Mouse (Mus musculus): ENCODE measurements around the gene Thsd4.

Thsd4 gene

GRCm38 (mm10) chr9:60382526-60382925, 139.3 kb downstream of the Thsd4 start:
- in situ Hi-C loops (cut with MseI, MboI) = no loop called here

GRCm38 (mm10) chr9:60381010-60381409, 140.8 kb downstream of the Thsd4 start:
- in situ Hi-C loops (cut with MseI, MboI) = no loop called here

- in situ Hi-C loops (cut with MseI, MboI) = no loop called here
Observed at GRCm38 (mm10) chr9:60380550-60380949, 141.3 kb downstream of the Thsd4 start.

- in situ Hi-C loops (cut with MseI, MboI) = no loop called here
Observed at GRCm38 (mm10) chr9:60378235-60378634, 143.6 kb downstream of the Thsd4 start.

- in situ Hi-C loops (cut with MseI, MboI) = no loop called here
Observed at GRCm38 (mm10) chr9:60373161-60373737, 148.6 kb downstream of the Thsd4 start.

- in situ Hi-C loops (cut with MseI, MboI) = no loop called here
Observed at GRCm38 (mm10) chr9:60368516-60368915, 153.3 kb downstream of the Thsd4 start.

DNA sequence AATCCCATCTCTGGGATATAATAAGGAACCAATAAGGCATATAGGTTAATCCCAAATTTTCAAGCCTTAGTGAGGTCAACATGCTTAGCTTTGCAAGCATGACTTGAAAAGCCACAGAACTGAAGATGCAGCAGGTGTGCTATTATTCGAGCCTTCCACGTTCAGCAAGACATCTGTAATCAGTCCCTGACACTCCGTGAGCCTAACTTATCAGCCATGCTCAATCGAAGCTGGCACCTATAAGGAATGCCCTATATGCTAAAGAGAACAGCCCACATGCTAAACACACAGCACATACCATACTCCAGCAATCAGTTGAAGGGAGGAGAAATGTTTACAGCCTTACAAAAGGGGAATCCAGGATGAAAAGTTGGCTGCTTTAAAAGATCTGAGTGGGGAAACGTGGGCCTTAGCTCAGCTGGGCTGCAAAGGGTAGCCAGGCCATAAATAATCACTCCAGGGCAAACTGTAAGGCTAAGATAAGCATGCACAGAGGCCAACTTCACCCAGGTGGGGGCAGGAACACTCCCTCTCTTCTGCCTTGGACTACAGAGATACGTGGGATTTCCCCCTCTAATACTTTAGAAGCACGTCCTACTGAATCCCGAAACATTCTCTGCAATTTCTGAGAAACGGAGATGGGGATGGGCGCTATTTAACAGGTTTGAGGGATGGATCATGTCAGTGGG, 154.1 kb downstream of the Thsd4 start:
- in situ Hi-C loops (cut with MseI, MboI) = no loop called here

GRCm38 (mm10) chr9:60364166-60364781, 157.6 kb downstream of the Thsd4 start:
- in situ Hi-C loops (cut with MseI, MboI) = no loop called here

DNA sequence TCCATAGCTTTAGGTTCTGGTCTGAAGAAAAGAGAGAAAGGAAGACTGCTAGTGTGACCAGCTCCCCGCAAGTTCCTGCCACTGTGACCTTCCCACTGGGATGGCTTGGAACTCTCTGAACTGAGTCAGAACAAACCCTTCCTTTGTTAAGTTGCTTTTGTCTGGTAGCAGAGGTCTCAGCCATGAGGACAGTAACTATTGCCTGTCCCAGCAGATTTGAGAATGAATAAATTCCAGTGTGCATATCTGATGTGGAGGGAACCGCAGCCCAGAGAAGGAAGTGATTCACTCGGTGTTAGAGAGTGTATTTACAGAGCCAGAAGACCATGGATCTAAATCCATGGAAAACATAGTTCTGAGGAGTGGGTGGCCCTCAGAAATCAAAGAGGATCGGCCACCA, 169.5 kb downstream of the Thsd4 start:
- in situ Hi-C loops (cut with MseI, MboI) = no loop called here

- in situ Hi-C loops (cut with MseI, MboI) = no loop called here
Observed at GRCm38 (mm10) chr9:60351153-60351552, 170.7 kb downstream of the Thsd4 start.

GRCm38 (mm10) chr9:60336147-60336546, 185.7 kb downstream of the Thsd4 start:
- in situ Hi-C loops (cut with MseI, MboI) = no loop called here

DNA sequence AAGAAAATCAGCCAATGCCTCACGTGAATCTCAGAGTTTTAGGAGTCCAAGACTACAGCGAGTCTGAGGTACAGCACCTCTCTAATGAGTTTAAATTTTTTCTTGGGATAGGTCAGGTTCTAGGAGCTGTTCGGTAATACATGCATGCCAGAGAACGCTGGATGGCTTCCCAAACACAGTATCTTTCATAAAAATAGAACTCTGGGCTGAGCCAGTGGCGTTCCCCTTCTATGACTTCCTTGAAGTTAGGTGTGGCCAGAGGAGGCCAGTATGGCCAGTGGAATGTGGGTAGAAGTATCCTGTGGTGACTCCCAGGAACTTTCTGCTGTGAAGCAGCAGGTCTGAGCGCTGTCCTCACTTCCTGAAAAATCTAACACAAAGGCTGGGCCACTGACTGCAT, 186.4 kb downstream of the Thsd4 start:
- in situ Hi-C loops (cut with MseI, MboI) = no loop called here

GRCm38 (mm10) chr9:60329911-60330310, 191.9 kb downstream of the Thsd4 start:
- in situ Hi-C loops (cut with MseI, MboI) = no loop called here

DNA sequence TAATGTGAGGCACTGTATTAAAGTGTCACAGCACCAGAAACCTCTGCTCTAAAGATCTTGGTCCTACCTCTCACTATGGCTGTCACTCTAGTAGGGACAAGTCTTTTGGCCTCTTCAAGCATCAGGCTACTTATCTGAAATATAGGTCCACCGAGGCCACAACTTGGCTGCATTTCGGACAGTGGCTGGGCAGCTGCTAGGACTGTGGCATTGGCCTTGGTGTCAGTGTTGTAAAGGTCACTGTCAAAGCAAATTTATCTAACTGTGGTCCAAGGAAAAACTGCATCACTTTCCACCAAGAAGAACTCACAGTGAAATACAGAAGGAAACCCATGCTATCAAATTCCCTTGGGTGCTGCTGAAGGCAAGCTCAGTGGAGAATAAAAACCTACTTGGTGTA, 197.1 kb downstream of the Thsd4 start:
- in situ Hi-C loops (cut with MseI, MboI) = no loop called here

DNA sequence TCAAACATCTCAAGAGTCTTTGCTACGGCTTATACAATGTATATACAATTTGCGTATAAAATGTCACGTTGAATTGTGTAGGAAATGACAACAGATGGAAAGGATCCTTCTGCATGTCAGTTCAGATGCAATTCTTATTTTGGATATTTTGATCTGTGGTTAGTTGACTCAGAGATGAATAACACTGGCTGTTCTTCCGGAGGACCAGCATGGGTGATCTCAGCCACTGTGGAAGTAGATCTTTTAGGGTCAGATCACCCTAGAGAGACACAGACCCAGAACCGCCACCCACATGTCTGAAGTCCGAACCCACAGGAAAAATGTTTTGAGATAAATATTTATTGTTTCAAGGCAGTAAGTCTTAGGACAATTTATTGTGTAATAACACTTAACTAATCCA, 198.4 kb downstream of the Thsd4 start:
- in situ Hi-C loops (cut with MseI, MboI) = no loop called here

DNA sequence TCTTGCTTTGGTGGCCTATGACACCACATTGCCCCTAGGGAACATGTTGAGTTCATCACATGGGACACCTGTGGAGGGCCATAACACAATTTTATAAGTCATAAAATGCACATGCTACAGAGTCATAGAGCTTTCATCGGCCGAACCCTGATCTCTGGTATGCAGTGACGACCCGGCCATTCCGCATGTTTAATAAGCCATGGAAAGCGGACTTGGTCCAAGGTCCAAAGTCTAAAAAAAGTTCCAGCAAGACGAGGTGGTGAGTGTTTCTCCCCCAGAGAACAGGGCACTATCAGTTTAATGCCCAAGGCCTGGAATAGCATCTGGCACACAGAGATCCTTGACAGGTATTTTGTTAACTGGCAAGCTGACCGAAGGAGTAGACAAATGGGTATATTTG, 204.6 kb downstream of the Thsd4 start:
- in situ Hi-C loops (cut with MseI, MboI) = no loop called here

GRCm38 (mm10) chr9:60316510-60316909, 205.3 kb downstream of the Thsd4 start:
- in situ Hi-C loops (cut with MseI, MboI) = no loop called here

GRCm38 (mm10) chr9:60315533-60315932, 206.3 kb downstream of the Thsd4 start:
- in situ Hi-C loops (cut with MseI, MboI) = no loop called here

- in situ Hi-C loops (cut with MseI, MboI) = no loop called here
Observed at GRCm38 (mm10) chr9:60313661-60314060, 208.2 kb downstream of the Thsd4 start.

GRCm38 (mm10) chr9:60312670-60313069, 209.2 kb downstream of the Thsd4 start:
- in situ Hi-C loops (cut with MseI, MboI) = no loop called here

DNA sequence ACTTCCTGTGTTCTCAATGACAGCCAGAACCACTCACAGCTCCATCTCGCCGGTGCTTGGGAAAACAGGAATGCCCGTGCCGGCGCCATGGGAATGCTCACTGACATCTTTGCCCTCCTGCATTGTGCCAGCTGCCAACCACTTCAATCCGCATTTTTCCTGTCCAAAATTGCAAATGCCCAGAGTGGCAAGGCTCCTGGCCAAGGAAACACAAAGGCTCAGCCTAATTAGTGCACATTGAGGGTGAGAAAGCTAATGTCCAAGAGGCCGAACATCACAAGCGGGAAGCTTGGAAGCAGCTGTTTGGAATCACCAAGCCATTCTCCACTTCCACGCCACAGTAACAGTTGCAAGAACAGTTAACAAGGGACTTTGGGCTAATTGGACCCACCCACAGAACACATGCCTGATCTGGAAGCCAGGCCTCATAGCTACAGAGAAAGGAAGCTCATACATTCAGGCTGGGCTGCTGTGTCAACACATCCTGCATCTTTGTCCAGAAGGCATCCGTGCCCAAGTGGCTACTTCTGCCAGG, 210.2 kb downstream of the Thsd4 start:
- in situ Hi-C loops (cut with MseI, MboI) = no loop called here

DNA sequence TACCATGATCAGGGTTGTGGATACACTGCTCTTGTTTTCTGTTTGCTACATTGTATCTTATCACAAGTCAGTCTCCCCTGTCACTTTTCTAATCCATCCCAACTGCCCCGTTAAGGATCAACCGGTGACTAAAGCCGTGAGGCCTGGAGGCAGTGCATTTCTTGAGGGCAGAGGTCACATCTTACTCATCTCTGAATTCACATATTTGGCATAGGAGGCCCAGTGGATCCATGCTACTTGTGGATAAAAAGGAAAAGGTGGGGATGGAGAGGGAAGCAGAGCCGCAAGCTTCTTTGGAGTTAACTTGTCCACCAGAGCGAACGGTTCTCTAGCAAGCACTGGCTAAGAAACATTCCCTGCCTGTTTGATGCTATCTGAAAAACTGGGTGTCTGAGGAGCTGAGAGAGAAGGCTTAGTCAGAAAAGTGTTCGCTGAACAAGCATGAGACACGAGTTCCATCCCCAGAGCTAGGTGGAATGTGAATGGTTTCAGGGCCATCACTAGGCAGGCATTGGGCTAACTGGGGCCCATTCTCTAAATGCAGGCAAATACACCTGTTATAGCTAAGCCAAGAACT, 211.0 kb downstream of the Thsd4 start:
- in situ Hi-C loops (cut with MseI, MboI) = no loop called here

All from mouse trophoblast stem cell (cell line).